Mouse (Mus musculus) CH12.LX (cell line): ENCODE data around the gene Slc30a2.

Experiments
- BHLHE40 ChIP-seq: IDR thresholded peaks from 2 replicates; pipeline ENCODE4 v1.6.1; 2011; ENCODE audit warnings: mild to moderate bottlenecking, low read depth, low read length, improper control_type of control experiment
- CTCF ChIP-seq, 2 experiments: IDR thresholded peaks in 1 of 2; conservative IDR thresholded peaks in 1 of 2; 2 replicates each; pipeline ENCODE4 v1.5.1; 2011 to 2012; ENCODE audit warnings: low read depth in 2 of 2, low read length in 2 of 2, improper control_type of control experiment in 1 of 2, inconsistent platforms in 1 of 2, mild to moderate bottlenecking in 1 of 2, moderate library complexity in 1 of 2
- E2F4 ChIP-seq: IDR thresholded peaks from 2 replicates; pipeline ENCODE4 v1.6.1; 2011; ENCODE audit warnings: low read depth, low read length, improper control_type of control experiment; ENCODE audit not compliant: insufficient replicate concordance
- EP300 ChIP-seq: IDR thresholded peaks from 2 replicates; pipeline ENCODE4 v1.6.1; 2011; ENCODE audit warnings: low read length, improper control_type of control experiment
- GABPA ChIP-seq: IDR thresholded peaks from 2 replicates; pipeline ENCODE4 v1.6.1; 2012; ENCODE audit warnings: low read depth, low read length, improper control_type of control experiment, inconsistent platforms; ENCODE audit not compliant: insufficient replicate concordance
- NRF1 ChIP-seq: IDR thresholded peaks from 2 replicates; pipeline ENCODE4 v1.6.1; 2014; ENCODE audit warnings: low read depth, mild to moderate bottlenecking, inconsistent platforms, low read length, improper control_type of control experiment, moderate library complexity
- POLR2A ChIP-seq: IDR thresholded peaks from 2 replicates; pipeline ENCODE4 v1.6.1; 2011; ENCODE audit warnings: low read depth, mild to moderate bottlenecking, improper control_type of control experiment, low read length
- RAD21 ChIP-seq: IDR thresholded peaks from 2 replicates; pipeline ENCODE4 v1.6.1; 2011; ENCODE audit warnings: low read depth, mild to moderate bottlenecking, low read length, improper control_type of control experiment, moderate library complexity
- TCF12 ChIP-seq: IDR thresholded peaks from 2 replicates; pipeline ENCODE4 v1.6.1; 2014; ENCODE audit warnings: low read depth, mild to moderate bottlenecking, inconsistent platforms, low read length, improper control_type of control experiment
- ZKSCAN1 ChIP-seq: IDR thresholded peaks from 2 replicates; pipeline ENCODE4 v1.6.1; 2012; ENCODE audit warnings: low read depth, inconsistent platforms, low read length, improper control_type of control experiment, borderline replicate concordance
- ZMIZ1 ChIP-seq: IDR thresholded peaks from 2 replicates; pipeline ENCODE4 v1.6.1; 2012; ENCODE audit warnings: low read depth, mild to moderate bottlenecking, inconsistent platforms, low read length, improper control_type of control experiment

- TF ChIP-seq NRF1 = no peak
- TF ChIP-seq ZKSCAN1 = no peak
- no peak for TF ChIP-seq CTCF (conservative IDR thresholded peaks at IDR 0.05 in 1 of 2, IDR thresholded peaks at IDR 0.05 in 1 of 2; ENCODE audit: low read depth in 2 of 2, low read length in 2 of 2)
- no peak for TF ChIP-seq RAD21
- no peak for TF ChIP-seq TCF12
- TF ChIP-seq GABPA = no peak
- TF ChIP-seq EP300 = no peak
- no peak for TF ChIP-seq E2F4
- TF ChIP-seq ZMIZ1 = no peak
- no peak for TF ChIP-seq POLR2A
- no peak for TF ChIP-seq BHLHE40
Observed at GRCm38 (mm10) chr4:134345802-134346201, 2.8 kb downstream of the Slc30a2 start.
